Mouse (Mus musculus): ENCODE data around the gene Tigar. TPM values are rescaled to one million over a fixed set of nuclear protein-coding genes. Genes with fewer than 3 reads are reported as not detected.
A peak's percentile ranks its signal among the peaks of the same experiment; 100 is the strongest.

Gene Tigar
- polyA plus RNA-seq, 1 experiment, result 8.1 TPM

- no peak overlapping the region for H3ac ChIP-seq (ENCODE audit: control insufficient read depth, insufficient read length, low read depth)
- no peak overlapping the region for H3K4me3 ChIP-seq (ENCODE audit: insufficient read depth, poor library complexity, severe bottlenecking)
- no peak for TF ChIP-seq CEBPB (IDR thresholded peaks at IDR 0.05; ENCODE audit: low read depth)
- no peak for TF ChIP-seq MYOD1 (IDR thresholded peaks at IDR 0.05; ENCODE audit: control insufficient read depth, insufficient read length, low read depth)
- no peak for TF ChIP-seq FOSL1 (IDR thresholded peaks at IDR 0.05; ENCODE audit: insufficient read depth, low read length, poor library complexity, severe bottlenecking)
- TF ChIP-seq MYOG (IDR thresholded peaks at IDR 0.05; ENCODE audit: control insufficient read depth, extremely low read depth, insufficient read length), result no peak
- TF ChIP-seq USF1 (IDR thresholded peaks at IDR 0.05; ENCODE audit: low read depth), result no peak
- no peak for TF ChIP-seq CTCF (IDR thresholded peaks at IDR 0.05; ENCODE audit: control insufficient read depth, insufficient read depth, insufficient read length)
- no peak for TF ChIP-seq MAX (IDR thresholded peaks at IDR 0.05)
- H3K27me3 ChIP-seq (ENCODE audit: control insufficient read depth, insufficient read depth, insufficient read length), result peaks cover 74% of the 10 kb centered on the region
- H3K79me3 ChIP-seq (ENCODE audit: low read depth), result no peaks in the 10 kb centered on the region
- H3K79me2 ChIP-seq (ENCODE audit: control insufficient read depth, insufficient read depth), result no peaks in the 10 kb centered on the region
- H3K36me3 ChIP-seq (ENCODE audit: control insufficient read depth, insufficient read depth), result no peaks in the 10 kb centered on the region
These were observed 44.0 kb upstream of the Tigar start for GRCm38 (mm10) chr6:127153296-127153800.

GRCm38 (mm10) chr6:127152106-127152951, 43.0 kb upstream of the Tigar start, which contains the start of gene Ccnd2:
Gene Ccnd2 (minus strand): TSS chr6:127152193.
- H3ac ChIP-seq (ENCODE audit: control insufficient read depth, insufficient read length, low read depth), result no peak within 1 kb of the TSS
- H3K27me3 ChIP-seq (ENCODE audit: control insufficient read depth, insufficient read depth, insufficient read length), result peaks cover 67% of the 10 kb centered on the region
- H3K79me2 ChIP-seq (ENCODE audit: control insufficient read depth, insufficient read depth), result no peaks in the 10 kb centered on the region
- TF ChIP-seq FOSL1 (IDR thresholded peaks at IDR 0.05; ENCODE audit: insufficient read depth, low read length, poor library complexity, severe bottlenecking), result no peak
- no peak for TF ChIP-seq USF1 (IDR thresholded peaks at IDR 0.05; ENCODE audit: low read depth)
- TF ChIP-seq MYOG (IDR thresholded peaks at IDR 0.05; ENCODE audit: control insufficient read depth, extremely low read depth, insufficient read length), result no peak
- TF ChIP-seq CTCF (IDR thresholded peaks at IDR 0.05; ENCODE audit: control insufficient read depth, insufficient read depth, insufficient read length), result no peak
- TF ChIP-seq MYOD1 (IDR thresholded peaks at IDR 0.05; ENCODE audit: control insufficient read depth, insufficient read length, low read depth), result no peak
- TF ChIP-seq MAX (IDR thresholded peaks at IDR 0.05), result no peak
- no peak within 1 kb of the TSS for H3K4me3 ChIP-seq (ENCODE audit: insufficient read depth, poor library complexity, severe bottlenecking)
- H3K36me3 ChIP-seq (ENCODE audit: control insufficient read depth, insufficient read depth), result no peaks in the 10 kb centered on the region
- no peaks in the 10 kb centered on the region for H3K79me3 ChIP-seq (ENCODE audit: low read depth)

GRCm38 (mm10) chr6:127151565-127152105, 42.3 kb upstream of the Tigar start:
- H3K79me2 ChIP-seq (ENCODE audit: control insufficient read depth, insufficient read depth), result no peaks in the 10 kb centered on the region
- H3K27me3 ChIP-seq (ENCODE audit: control insufficient read depth, insufficient read depth, insufficient read length), result peaks cover 64% of the 10 kb centered on the region
- no peaks in the 10 kb centered on the region for H3K36me3 ChIP-seq (ENCODE audit: control insufficient read depth, insufficient read depth)
- H3K79me3 ChIP-seq (ENCODE audit: low read depth), result no peaks in the 10 kb centered on the region
- no peak overlapping the region for H3ac ChIP-seq (ENCODE audit: control insufficient read depth, insufficient read length, low read depth)
- H3K4me3 ChIP-seq (ENCODE audit: insufficient read depth, poor library complexity, severe bottlenecking), result no peak overlapping the region
- no peak for TF ChIP-seq CEBPB (IDR thresholded peaks at IDR 0.05; ENCODE audit: low read depth)
- no peak for TF ChIP-seq FOSL1 (IDR thresholded peaks at IDR 0.05; ENCODE audit: insufficient read depth, low read length, poor library complexity, severe bottlenecking)
- no peak for TF ChIP-seq USF1 (IDR thresholded peaks at IDR 0.05; ENCODE audit: low read depth)
- no peak for TF ChIP-seq CTCF (IDR thresholded peaks at IDR 0.05; ENCODE audit: control insufficient read depth, insufficient read depth, insufficient read length)
- no peak for TF ChIP-seq MYOD1 (IDR thresholded peaks at IDR 0.05; ENCODE audit: control insufficient read depth, insufficient read length, low read depth)
- TF ChIP-seq MYOG (IDR thresholded peaks at IDR 0.05; ENCODE audit: control insufficient read depth, extremely low read depth, insufficient read length), result no peak
- TF ChIP-seq MAX (IDR thresholded peaks at IDR 0.05), result no peak

GRCm38 (mm10) chr6:127150663-127151564, 41.6 kb upstream of the Tigar start:
- Histone ChIP-seq H3ac (ENCODE audit: control insufficient read depth, insufficient read length, low read depth) (peak overlapping the region; percentile 7), H3K27me3 (ENCODE audit: control insufficient read depth, insufficient read depth, insufficient read length) (peaks cover 64% of the 10 kb centered on the region), H3K4me3 (ENCODE audit: insufficient read depth, poor library complexity, severe bottlenecking) (no peak overlapping the region), H3K79me3 (ENCODE audit: low read depth) (no peaks in the 10 kb centered on the region), H3K79me2 (ENCODE audit: control insufficient read depth, insufficient read depth) (no peaks in the 10 kb centered on the region), H3K36me3 (ENCODE audit: control insufficient read depth, insufficient read depth) (no peaks in the 10 kb centered on the region)
- TF ChIP-seq USF1 (IDR thresholded peaks at IDR 0.05; ENCODE audit: low read depth), result no peak
- TF ChIP-seq MYOG (IDR thresholded peaks at IDR 0.05; ENCODE audit: control insufficient read depth, extremely low read depth, insufficient read length), result no peak
- no peak for TF ChIP-seq MAX (IDR thresholded peaks at IDR 0.05)

GRCm38 (mm10) chr6:127149944-127150662, 40.7 kb upstream of the Tigar start:
- no peak overlapping the region for H3K4me3 ChIP-seq (ENCODE audit: insufficient read depth, poor library complexity, severe bottlenecking)
- H3K27me3 ChIP-seq (ENCODE audit: control insufficient read depth, insufficient read depth, insufficient read length), result peaks cover 60% of the 10 kb centered on the region
- H3K79me3 ChIP-seq (ENCODE audit: low read depth), result no peaks in the 10 kb centered on the region
- TF ChIP-seq MYOD1 (IDR thresholded peaks at IDR 0.05; ENCODE audit: control insufficient read depth, insufficient read length, low read depth) (no peak), USF1 (IDR thresholded peaks at IDR 0.05; ENCODE audit: low read depth) (no peak)
- peak overlapping the region; percentile 13 for H3ac ChIP-seq (ENCODE audit: control insufficient read depth, insufficient read length, low read depth)
- H3K79me2 ChIP-seq (ENCODE audit: control insufficient read depth, insufficient read depth), result no peaks in the 10 kb centered on the region
- H3K36me3 ChIP-seq (ENCODE audit: control insufficient read depth, insufficient read depth), result no peaks in the 10 kb centered on the region
